Mouse (Mus musculus): ENCODE data around the gene Cryzl1.
A peak's percentile ranks its signal among the peaks of the same experiment; 100 is the strongest.

The Cryzl1 gene

GRCm38 (mm10) chr16:91728123-91729065, at the start of gene Cryzl1:
Cryzl1 (minus strand) TSS chr16:91728975.
- peak; percentile 95 for DNase-seq (ENCODE audit: low read depth, low spot score)

- DNase-seq (ENCODE audit: low read depth, low spot score) = no peak
Measured at GRCm38 (mm10) chr16:91772586-91772985, 43.8 kb upstream of the Cryzl1 start.

GRCm38 (mm10) chr16:91771334-91771733, 42.6 kb upstream of the Cryzl1 start:
- DNase-seq (ENCODE audit: low read depth, low spot score) = no peak

DNA sequence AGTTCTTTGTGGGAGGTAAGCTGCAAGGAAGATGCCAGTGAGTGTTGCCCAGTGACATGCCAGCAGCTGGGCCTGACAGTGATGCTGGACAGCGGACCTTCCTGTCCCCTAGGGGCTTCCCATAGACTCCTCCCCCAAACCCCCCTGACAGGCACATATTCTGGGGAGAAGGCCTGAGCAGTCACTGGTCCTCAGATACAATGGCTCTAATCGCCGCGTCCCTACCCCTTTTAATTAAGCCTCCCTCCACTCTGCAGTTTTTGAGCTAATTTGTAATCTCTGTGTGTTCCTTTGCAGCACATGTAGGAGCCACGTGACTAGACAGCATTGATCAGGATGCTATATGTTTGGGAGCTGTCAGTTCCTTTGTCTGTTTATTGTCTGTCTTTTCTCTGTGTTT, 41.9 kb upstream of the Cryzl1 start:
- no peak for DNase-seq (ENCODE audit: low read depth, low spot score)

- no peak for DNase-seq (ENCODE audit: low read depth, low spot score)
Measured at GRCm38 (mm10) chr16:91769911-91770310, 41.1 kb upstream of the Cryzl1 start.

DNA sequence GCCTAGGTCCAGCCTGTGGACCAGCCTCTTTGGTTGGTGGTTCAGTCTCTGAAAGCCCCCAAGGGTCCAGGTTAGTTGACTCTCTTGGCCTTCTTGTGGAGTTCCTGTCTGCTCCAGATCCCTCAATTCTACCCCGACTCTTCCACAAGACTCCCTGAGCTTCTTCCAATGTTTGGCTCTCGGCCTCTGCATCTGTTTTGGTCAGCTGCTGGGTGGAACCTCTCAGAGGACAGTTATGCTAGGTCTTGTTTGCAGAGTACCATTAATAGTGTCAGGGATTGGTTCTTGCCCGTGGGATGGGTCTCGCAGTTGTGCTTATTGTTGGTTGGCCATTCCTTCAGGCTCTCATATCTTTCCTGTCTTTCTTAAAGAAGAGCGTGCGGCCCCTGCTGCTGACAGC, 39.8 kb upstream of the Cryzl1 start:
- no peak for DNase-seq (ENCODE audit: low read depth, low spot score)

- DNase-seq (ENCODE audit: low read depth, low spot score) = no peak
Measured at GRCm38 (mm10) chr16:91767165-91767701, 38.5 kb upstream of the Cryzl1 start.

DNA sequence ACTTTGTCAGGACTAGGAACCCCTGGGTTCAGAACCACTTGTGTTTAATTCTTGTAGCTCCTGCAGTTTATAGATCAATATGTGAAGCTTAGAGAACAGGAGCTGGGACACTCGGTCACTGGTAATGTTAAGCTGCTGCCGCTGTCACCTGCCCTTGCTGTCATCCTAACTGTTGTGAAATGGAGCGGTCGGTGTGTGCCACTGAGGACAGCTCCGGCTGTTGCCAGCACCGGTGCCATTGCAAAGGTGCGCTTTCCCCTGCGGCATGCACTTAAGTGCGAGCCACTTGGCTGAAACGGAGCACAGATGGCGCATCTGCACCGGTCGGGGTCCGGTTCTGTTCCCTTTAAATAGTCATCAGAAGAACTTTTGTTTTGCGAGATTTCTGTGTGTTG, 37.0 kb upstream of the Cryzl1 start:
- DNase-seq (ENCODE audit: low read depth, low spot score) = no peak

GRCm38 (mm10) chr16:91765121-91765815, 36.5 kb upstream of the Cryzl1 start:
- no peak for DNase-seq (ENCODE audit: low read depth, low spot score)

DNA sequence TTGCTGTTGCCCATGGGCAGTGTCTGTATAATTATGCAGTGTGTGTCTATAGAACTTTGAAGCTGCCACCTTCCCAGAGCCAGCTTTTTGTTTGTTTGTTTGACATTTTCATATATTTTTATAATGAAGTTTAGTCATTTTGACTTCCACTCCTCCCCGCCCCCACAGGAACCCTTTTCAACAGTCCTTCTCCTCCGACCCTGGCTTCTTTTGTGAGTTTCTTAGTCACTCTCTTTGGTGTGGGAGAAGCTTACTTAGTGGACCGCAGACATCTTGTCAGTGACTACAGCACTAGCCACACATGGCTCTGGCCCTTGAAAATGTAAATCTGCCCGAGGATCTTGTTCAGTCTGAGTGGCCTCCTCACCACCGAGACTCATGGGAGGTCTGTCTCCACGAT, 35.6 kb upstream of the Cryzl1 start:
- no peak for DNase-seq (ENCODE audit: low read depth, low spot score)

GRCm38 (mm10) chr16:91763975-91764374, 35.2 kb upstream of the Cryzl1 start:
- no peak for DNase-seq (ENCODE audit: low read depth, low spot score)

- no peak for DNase-seq (ENCODE audit: low read depth, low spot score)
Measured at GRCm38 (mm10) chr16:91762476-91762875, 33.7 kb upstream of the Cryzl1 start.

- DNase-seq (ENCODE audit: low read depth, low spot score) = no peak
Measured at GRCm38 (mm10) chr16:91761761-91762160, 33.0 kb upstream of the Cryzl1 start.

- DNase-seq (ENCODE audit: low read depth, low spot score) = no peak
Measured at GRCm38 (mm10) chr16:91761202-91761601, 32.4 kb upstream of the Cryzl1 start.

- DNase-seq (ENCODE audit: low read depth, low spot score) = peak; percentile 71
Measured at GRCm38 (mm10) chr16:91754957-91755356, 26.2 kb upstream of the Cryzl1 start.

DNA sequence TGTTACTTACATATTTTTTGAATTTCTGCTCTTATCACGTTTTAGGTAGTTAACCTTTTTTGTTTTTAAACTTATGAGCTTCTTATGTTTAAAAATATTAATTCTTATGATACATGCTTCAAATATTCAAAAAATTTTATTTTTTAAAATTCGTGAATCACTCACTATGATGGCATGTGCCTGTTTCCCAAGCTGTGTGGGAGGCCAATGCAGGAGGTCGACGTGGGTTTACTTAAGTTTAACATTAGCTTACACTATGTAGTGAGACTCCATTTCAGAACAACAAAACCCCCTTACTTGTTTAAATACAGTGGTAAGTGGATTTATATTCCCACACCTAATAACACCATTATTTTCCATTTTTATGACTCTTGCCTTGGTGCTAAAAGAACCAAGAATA, 24.8 kb upstream of the Cryzl1 start:
- no peak for DNase-seq (ENCODE audit: low read depth, low spot score)

DNA sequence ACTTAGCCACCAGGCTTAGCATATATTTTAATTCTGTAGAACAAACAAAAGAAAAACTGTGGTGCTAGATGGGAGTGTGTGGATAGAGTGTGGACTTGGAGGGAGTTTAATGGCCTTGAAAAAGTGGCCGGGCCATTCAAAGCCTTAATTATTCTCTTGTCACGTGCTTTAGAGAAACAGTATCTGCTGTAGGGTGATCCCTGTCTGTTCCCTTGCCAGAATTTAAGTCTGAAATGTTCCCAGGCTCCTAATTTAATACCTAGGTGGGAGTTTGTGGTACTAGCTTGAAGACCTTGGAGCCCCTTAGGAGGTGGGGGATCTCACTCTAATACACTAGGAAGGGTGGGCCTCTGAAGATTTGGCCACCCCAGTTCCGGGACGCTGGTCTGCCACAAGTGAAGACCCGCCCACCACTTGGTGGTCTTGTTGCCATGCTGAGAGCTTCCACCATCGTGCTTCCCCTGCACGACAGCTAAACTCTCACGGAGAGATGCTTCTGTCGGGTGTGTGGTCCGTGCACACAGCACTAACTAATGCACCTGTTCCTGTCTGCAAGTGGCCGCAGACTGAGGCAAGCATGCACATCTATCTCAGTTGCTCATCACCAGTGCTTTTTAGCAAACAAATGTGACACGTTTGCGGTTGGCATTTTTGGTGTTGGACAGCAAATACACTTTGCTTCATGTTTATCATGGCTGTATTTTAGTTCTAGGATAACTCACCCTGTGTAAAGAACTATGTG, 23.0 kb upstream of the Cryzl1 start:
- no peak for DNase-seq (ENCODE audit: low read depth, low spot score)

- DNase-seq (ENCODE audit: low read depth, low spot score) = no peak
Measured at GRCm38 (mm10) chr16:91747567-91747966, 18.8 kb upstream of the Cryzl1 start.

DNA sequence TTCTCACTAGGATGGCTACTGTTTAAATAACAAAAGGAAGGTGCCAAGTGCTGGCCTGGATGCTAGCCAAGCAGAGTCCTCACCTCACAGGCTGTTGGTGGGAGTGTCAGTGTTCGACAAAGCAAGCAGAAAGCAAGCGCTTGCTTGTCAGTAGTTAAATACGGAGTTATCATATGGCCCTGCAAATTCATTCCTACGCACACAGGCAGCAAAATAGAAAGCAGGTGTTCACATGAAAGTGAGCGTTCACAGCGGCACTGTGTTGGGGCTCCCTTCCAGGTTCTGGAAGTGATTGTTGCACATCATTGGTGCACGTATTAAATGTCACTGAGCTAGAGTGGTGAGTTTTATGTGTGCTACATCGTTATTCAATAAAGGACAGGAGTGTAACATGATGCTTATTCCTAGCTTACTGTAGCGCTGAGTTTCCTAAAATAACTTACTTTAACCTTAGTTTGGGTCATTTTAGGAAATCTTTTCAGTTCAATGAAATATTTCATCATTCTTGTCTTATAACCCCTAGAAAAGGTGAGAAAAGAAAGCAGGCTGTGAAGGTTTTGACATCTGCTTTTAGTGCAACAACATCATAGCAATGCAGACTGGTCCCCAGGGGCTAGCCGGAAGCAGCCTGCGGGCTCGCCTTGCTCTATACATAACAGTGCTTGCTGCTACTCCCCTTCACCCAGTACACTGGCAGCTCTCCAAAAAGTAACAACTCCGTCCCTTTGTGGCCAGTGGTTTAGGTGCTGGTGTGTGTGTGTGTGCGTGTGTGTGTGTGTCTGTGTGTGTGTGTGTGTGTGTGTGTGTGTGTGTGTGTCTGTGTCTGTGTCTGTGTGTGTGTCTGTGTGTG, 17.6 kb upstream of the Cryzl1 start:
- peak; percentile 26 for DNase-seq (ENCODE audit: low read depth, low spot score)

GRCm38 (mm10) chr16:91743055-91743454, 14.3 kb upstream of the Cryzl1 start:
- no peak for DNase-seq (ENCODE audit: low read depth, low spot score)

DNA sequence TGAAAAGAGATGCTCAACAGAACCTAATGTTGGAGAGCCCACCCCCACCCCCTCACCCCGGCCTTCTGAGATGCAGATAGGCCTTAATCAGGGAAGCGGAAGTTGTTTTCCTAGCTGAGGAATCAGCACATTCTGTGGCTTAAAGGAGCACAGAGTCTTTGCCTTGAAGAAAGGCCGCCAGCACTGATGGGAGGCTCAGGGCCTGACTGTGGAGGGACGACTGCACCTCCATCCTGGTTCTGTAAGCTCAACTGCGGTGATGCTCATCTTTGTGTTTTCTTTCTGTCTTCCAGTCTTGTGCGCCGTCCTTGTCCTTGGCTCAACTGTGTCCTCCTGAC, 12.1 kb upstream of the Cryzl1 start:
- DNase-seq (ENCODE audit: low read depth, low spot score) = no peak

Data from CD4-positive helper T cell, adult 2 months (primary cell).